Mouse (Mus musculus) CH12.LX (cell line): Measurements from ENCODE around the gene Coro2a. TPM values are rescaled to one million over a fixed set of nuclear protein-coding genes. Genes with fewer than 3 reads are reported as not detected.

Experiments
- DNase-seq: peaks from one replicate; pipeline ENCODE4 v3.0.0-alpha.2; 2013; ENCODE audit errors: extremely low read depth
- H3K27ac ChIP-seq: 2 replicates; pipeline ENCODE4 v1.5.1; 2012; ENCODE audit warnings: low read depth, mild to moderate bottlenecking, control low read depth, moderate library complexity; ENCODE audit not compliant: insufficient read depth
- H3K27me3 ChIP-seq: replicated peaks from 2 replicates; pipeline ENCODE3; 2012; ENCODE audit warnings: inconsistent platforms
- H3K36me3 ChIP-seq, 2 experiments: replicated peaks in 1 of 2; 2 replicates each; pipeline versions ENCODE3 to v1.6.1; 2012; ENCODE audit warnings: inconsistent platforms in 1 of 2, low read length in 1 of 2, mild to moderate bottlenecking in 1 of 2, mixed read lengths in 1 of 2, moderate library complexity in 1 of 2; ENCODE audit not compliant: control insufficient read depth in 1 of 2, insufficient read depth in 1 of 2
- H3K4me1 ChIP-seq, 2 experiments: 2 replicates each; pipeline ENCODE4 v1.6.1; 2012; ENCODE audit warnings: inconsistent platforms in 1 of 2, moderate library complexity in 1 of 2; ENCODE audit not compliant: insufficient read depth in 2 of 2, control insufficient read depth in 1 of 2
- H3K4me2 ChIP-seq: 2 replicates; pipeline ENCODE4 v1.6.1; 2012; ENCODE audit warnings: low read depth, mild to moderate bottlenecking, control low read depth; ENCODE audit not compliant: poor library complexity, insufficient read depth, severe bottlenecking
- H3K4me3 ChIP-seq, 3 experiments: fragments of 150-350 bp in 1 of 3; sonication (generic) in 1 of 3; replicated peaks in 1 of 3; 2 replicates each; pipeline versions ENCODE3 to v1.5.1; 2011 to 2012; ENCODE audit warnings: low read depth in 2 of 3, low read length in 2 of 3, mild to moderate bottlenecking in 2 of 3, moderate library complexity in 2 of 3, control low read depth in 1 of 3, improper control_type of control experiment in 1 of 3, inconsistent platforms in 1 of 3, mixed read lengths in 1 of 3; ENCODE audit not compliant: poor library complexity in 1 of 3
- H3K79me2 ChIP-seq: replicated peaks from 2 replicates; pipeline ENCODE4 v1.6.1; 2012; ENCODE audit warnings: mild to moderate bottlenecking, moderate library complexity; ENCODE audit not compliant: control insufficient read depth, poor library complexity, insufficient read depth, severe bottlenecking; ENCODE audit errors: extremely low read depth
- H3K9ac ChIP-seq: 2 replicates; pipeline ENCODE4 v1.6.1; 2012; ENCODE audit warnings: low read depth, mild to moderate bottlenecking, control low read depth, moderate library complexity; ENCODE audit not compliant: insufficient read depth
- H3K9me3 ChIP-seq: replicated peaks from 2 replicates; pipeline ENCODE3; 2012; ENCODE audit warnings: low read length, inconsistent platforms, mixed read lengths
- CHD1 ChIP-seq: IDR thresholded peaks from 2 replicates; pipeline ENCODE4 v1.6.1; 2012; ENCODE audit warnings: low read depth, low read length, improper control_type of control experiment, inconsistent platforms
- CHD2 ChIP-seq: IDR thresholded peaks from 2 replicates; pipeline ENCODE4 v1.6.1; 2011; ENCODE audit warnings: low read length, improper control_type of control experiment
- CTCF ChIP-seq, 2 experiments: IDR thresholded peaks in 1 of 2; conservative IDR thresholded peaks in 1 of 2; 2 replicates each; pipeline ENCODE4 v1.5.1; 2011 to 2012; ENCODE audit warnings: low read depth in 2 of 2, low read length in 2 of 2, improper control_type of control experiment in 1 of 2, inconsistent platforms in 1 of 2, mild to moderate bottlenecking in 1 of 2, moderate library complexity in 1 of 2
- E2F4 ChIP-seq: IDR thresholded peaks from 2 replicates; pipeline ENCODE4 v1.6.1; 2011; ENCODE audit warnings: low read depth, low read length, improper control_type of control experiment; ENCODE audit not compliant: insufficient replicate concordance
- ELF1 ChIP-seq: IDR thresholded peaks from 2 replicates; pipeline ENCODE4 v1.6.1; 2014; ENCODE audit warnings: low read depth, mild to moderate bottlenecking, inconsistent platforms, low read length, improper control_type of control experiment
- EP300 ChIP-seq: IDR thresholded peaks from 2 replicates; pipeline ENCODE4 v1.6.1; 2011; ENCODE audit warnings: low read length, improper control_type of control experiment
- ETS1 ChIP-seq: conservative IDR thresholded peaks from 2 replicates; pipeline ENCODE4 v1.6.1; 2012; ENCODE audit warnings: low read depth, mild to moderate bottlenecking, inconsistent platforms, low read length, improper control_type of control experiment, moderate library complexity
- GABPA ChIP-seq: IDR thresholded peaks from 2 replicates; pipeline ENCODE4 v1.6.1; 2012; ENCODE audit warnings: low read depth, low read length, improper control_type of control experiment, inconsistent platforms; ENCODE audit not compliant: insufficient replicate concordance
- IRF4 ChIP-seq: IDR thresholded peaks from 2 replicates; pipeline ENCODE4 v1.6.1; 2014; ENCODE audit warnings: low read depth, mild to moderate bottlenecking, inconsistent platforms, low read length, improper control_type of control experiment
- KAT2A ChIP-seq: IDR thresholded peaks from 2 replicates; pipeline ENCODE4 v1.6.1; 2012; ENCODE audit warnings: low read length, improper control_type of control experiment, inconsistent platforms; ENCODE audit not compliant: insufficient replicate concordance
- MAFK ChIP-seq: IDR thresholded peaks from 2 replicates; pipeline ENCODE4 v1.6.1; 2011; ENCODE audit warnings: low read length, improper control_type of control experiment; ENCODE audit not compliant: insufficient replicate concordance
- MAX ChIP-seq: IDR thresholded peaks from 2 replicates; pipeline ENCODE4 v1.6.1; 2011; ENCODE audit warnings: low read length, improper control_type of control experiment
- MAZ ChIP-seq: IDR thresholded peaks from 2 replicates; pipeline ENCODE4 v1.6.1; 2012; ENCODE audit warnings: low read depth, mild to moderate bottlenecking, inconsistent platforms, low read length, improper control_type of control experiment, moderate library complexity
- MEF2A ChIP-seq: IDR thresholded peaks from 2 replicates; pipeline ENCODE4 v1.6.1; 2014; ENCODE audit warnings: low read depth, mild to moderate bottlenecking, inconsistent platforms, low read length, improper control_type of control experiment, borderline replicate concordance
- MYC ChIP-seq: IDR thresholded peaks from 2 replicates; pipeline ENCODE4 v1.6.1; 2011; ENCODE audit warnings: low read depth, mild to moderate bottlenecking, improper control_type of control experiment, low read length
- NELFE ChIP-seq: IDR thresholded peaks from 2 replicates; pipeline ENCODE4 v1.6.1; 2011; ENCODE audit warnings: low read depth, low read length, improper control_type of control experiment
- NRF1 ChIP-seq: IDR thresholded peaks from 2 replicates; pipeline ENCODE4 v1.6.1; 2014; ENCODE audit warnings: low read depth, mild to moderate bottlenecking, inconsistent platforms, low read length, improper control_type of control experiment, moderate library complexity
- PAX5 ChIP-seq: IDR thresholded peaks from 2 replicates; pipeline ENCODE4 v1.6.1; 2012; ENCODE audit warnings: low read length, inconsistent platforms, mixed read lengths
- POLR2A ChIP-seq: IDR thresholded peaks from 2 replicates; pipeline ENCODE4 v1.6.1; 2011; ENCODE audit warnings: low read depth, mild to moderate bottlenecking, improper control_type of control experiment, low read length
- POLR2AphosphoS2 ChIP-seq: IDR thresholded peaks from 2 replicates; pipeline ENCODE4 v1.6.1; 2011; ENCODE audit warnings: low read depth, low read length, improper control_type of control experiment
- RAD21 ChIP-seq: IDR thresholded peaks from 2 replicates; pipeline ENCODE4 v1.6.1; 2011; ENCODE audit warnings: low read depth, mild to moderate bottlenecking, low read length, improper control_type of control experiment, moderate library complexity
- RCOR1 ChIP-seq: conservative IDR thresholded peaks from 2 replicates; pipeline ENCODE4 v1.6.1; 2012; ENCODE audit warnings: low read depth, mild to moderate bottlenecking, inconsistent platforms, low read length, improper control_type of control experiment
- SIN3A ChIP-seq: IDR thresholded peaks from 2 replicates; pipeline ENCODE4 v1.6.1; 2012; ENCODE audit warnings: low read length, improper control_type of control experiment, inconsistent platforms
- SMC3 ChIP-seq: IDR thresholded peaks from 2 replicates; pipeline ENCODE4 v1.6.1; 2011; ENCODE audit warnings: low read depth, low read length, improper control_type of control experiment
- TBP ChIP-seq: conservative IDR thresholded peaks from 2 replicates; pipeline ENCODE4 v1.6.1; 2011; ENCODE audit warnings: low read depth, low read length, improper control_type of control experiment
- TCF12 ChIP-seq: IDR thresholded peaks from 2 replicates; pipeline ENCODE4 v1.6.1; 2014; ENCODE audit warnings: low read depth, mild to moderate bottlenecking, inconsistent platforms, low read length, improper control_type of control experiment
- UBTF ChIP-seq: IDR thresholded peaks from 2 replicates; pipeline ENCODE4 v1.6.1; 2012; ENCODE audit warnings: low read depth, mild to moderate bottlenecking, inconsistent platforms, low read length, improper control_type of control experiment, moderate library complexity
- USF1 ChIP-seq: IDR thresholded peaks from 2 replicates; pipeline ENCODE4 v1.6.1; 2014; ENCODE audit warnings: low read depth, mild to moderate bottlenecking, inconsistent platforms, low read length, improper control_type of control experiment
- USF2 ChIP-seq: conservative IDR thresholded peaks from 2 replicates; pipeline ENCODE4 v1.6.1; 2011; ENCODE audit warnings: low read depth, low read length, improper control_type of control experiment
- ZC3H11A ChIP-seq: IDR thresholded peaks from 2 replicates; pipeline ENCODE4 v1.6.1; 2012; ENCODE audit warnings: low read depth, mild to moderate bottlenecking, inconsistent platforms, low read length, improper control_type of control experiment
- ZKSCAN1 ChIP-seq: IDR thresholded peaks from 2 replicates; pipeline ENCODE4 v1.6.1; 2012; ENCODE audit warnings: low read depth, inconsistent platforms, low read length, improper control_type of control experiment, borderline replicate concordance
- ZMIZ1 ChIP-seq: IDR thresholded peaks from 2 replicates; pipeline ENCODE4 v1.6.1; 2012; ENCODE audit warnings: low read depth, mild to moderate bottlenecking, inconsistent platforms, low read length, improper control_type of control experiment
- dilution Hi-C: fragments of 300-500 bp; cut with MboI; formaldehyde crosslinking; loops from 2 replicates; pipeline ENCODE4 v1.14.3; 2020; ENCODE audit warnings: low sequenced_read_pairs; ENCODE audit not compliant: extremely low pct_unique_long_range_greater_than_20kb, extremely low pct_ligation_motif_present
- in situ Hi-C: fragments of 300-500 bp; cut with MboI; formaldehyde crosslinking; loops from 3 replicates; pipeline ENCODE4 v1.14.3; 2019; ENCODE audit warnings: low sequenced_read_pairs, low pct_ligation_motif_present, low pct_unique_long_range_greater_than_20kb, mixed read lengths
- polyA plus RNA-seq: library from polyadenylated mRNA; unstranded; fragments of >175 nt; gene quantifications from 2 replicates; pipeline ENCODE4 v1.2.1, GENCODE M21; 2012; ENCODE audit warnings: low read depth; ENCODE audit not compliant: insufficient read length
- total RNA-seq, 2 experiments: library from RNA; depleted of rRNA; stranded (reverse); fragments of 300-350 nt in 1 of 2; fragments of >200 nt in 1 of 2; gene quantifications; 2 replicates each; pipeline ENCODE4 v1.2.3; 2012 to 2014

The Coro2a gene
- total and polyA plus RNA-seq, 3 experiments = 24.6 to 223 (median 129) TPM

- H3K27me3 ChIP-seq = no peaks in the 10 kb centered on the region
- H3K9me3 ChIP-seq = peaks cover 4% of the 10 kb centered on the region
- H3K79me2 ChIP-seq = peaks cover 49% of the 10 kb centered on the region
- TF ChIP-seq GABPA (no peak), RAD21 (no peak), MAFK (no peak), SIN3A (no peak), RCOR1 (no peak), NELFE (no peak), ZKSCAN1 (no peak), TCF12 (no peak), TBP (no peak), CHD2 (no peak), SMC3 (no peak), USF1 (no peak), CTCF (conservative IDR thresholded peaks at IDR 0.05 in 1 of 2, IDR thresholded peaks at IDR 0.05 in 1 of 2; ENCODE audit: low read depth in 2 of 2, low read length in 2 of 2) (no peak), ZC3H11A (no peak), POLR2AphosphoS2 (no peak), ZMIZ1 (no peak)
- H3K4me3 ChIP-seq = peak overlapping the region in 1 of 3 experiments; percentile 13
- dilution Hi-C loops (no loop called here), in situ Hi-C loops (no loop called here)
- H3K4me2 ChIP-seq = peak overlapping the region; percentile 49
- peaks cover 36 to 37% of the 10 kb centered on the region in 2 experiments for H3K36me3 ChIP-seq
- H3K9ac ChIP-seq = peak overlapping the region; percentile 45; the same call in 1 of the 2 replicates
- peaks cover 79 to 92% of the 10 kb centered on the region in 2 experiments for H3K4me1 ChIP-seq
- no peak for DNase-seq
- peak overlapping the region; percentile 96 for H3K27ac ChIP-seq
Observed at GRCm38 (mm10) chr4:46564247-46564646, 37.8 kb downstream of the Coro2a start.

GRCm38 (mm10) chr4:46563847-46564246, 38.2 kb downstream of the Coro2a start:
- H3K27me3 ChIP-seq = no peaks in the 10 kb centered on the region
- dilution Hi-C loops = no loop called here
- in situ Hi-C loops = no loop called here
- peaks cover 38 to 40% of the 10 kb centered on the region in 2 experiments for H3K36me3 ChIP-seq
- H3K27ac ChIP-seq = peak overlapping the region; percentile 96
- H3K9ac ChIP-seq = peak overlapping the region; percentile 45; the same call in 1 of the 2 replicates
- peaks cover 80 to 92% of the 10 kb centered on the region in 2 experiments for H3K4me1 ChIP-seq
- H3K4me3 ChIP-seq = peak overlapping the region in 1 of 3 experiments; percentile 13
- peaks cover 4% of the 10 kb centered on the region for H3K9me3 ChIP-seq
- peak; percentile 92 for DNase-seq
- H3K79me2 ChIP-seq = peaks cover 45% of the 10 kb centered on the region
- peak overlapping the region; percentile 49 for H3K4me2 ChIP-seq
- no peak for TF ChIP-seq TBP
- TF ChIP-seq MAZ = no peak
- peak; percentile 75; the same call in 1 of the 2 replicates for TF ChIP-seq IRF4
- TF ChIP-seq E2F4 = no peak
- peak; percentile 90 for TF ChIP-seq MAX
- TF ChIP-seq USF1 = peak; percentile 29; the same call in 1 of the 2 replicates
- no peak for TF ChIP-seq POLR2AphosphoS2
- TF ChIP-seq ZKSCAN1 = no peak
- TF ChIP-seq USF2 = no peak
- TF ChIP-seq RCOR1 = no peak
- TF ChIP-seq ELF1 = 0 out of 2 replicates have a peak, but pooled peaks have one; percentile 33
- peak; percentile 57; the same call in 1 of the 2 replicates for TF ChIP-seq POLR2A
- TF ChIP-seq RAD21 = no peak
- no peak for TF ChIP-seq CHD1
- TF ChIP-seq MYC = peak; percentile 79; the same call in 1 of the 2 replicates
- peak; percentile 54 for TF ChIP-seq MEF2A
- no peak for TF ChIP-seq UBTF
- peak; percentile 89 for TF ChIP-seq ETS1
- TF ChIP-seq NELFE = no peak; the same call in 1 of the 2 replicates
- no peak for TF ChIP-seq ZC3H11A
- TF ChIP-seq KAT2A = no peak
- TF ChIP-seq PAX5 = no peak
- TF ChIP-seq SMC3 = no peak
- no peak for TF ChIP-seq ZMIZ1
- peak; percentile 51; the same call in 1 of the 2 replicates for TF ChIP-seq EP300
- TF ChIP-seq NRF1 = no peak; the same call in 1 of the 2 replicates
